Mouse (Mus musculus) midbrain, embryonic 16.5 days (tissue): ENCODE measurements around the gene Tsr3. TPM values are rescaled to one million over a fixed set of nuclear protein-coding genes. Genes with fewer than 3 reads are reported as not detected.

Experiments used
- ATAC-seq: fragments of 200-750 bp; cut with Nextera tagmentation; 2 replicates; pipeline ENCODE4 v1.8.0; 2017; ENCODE audit warnings: moderate TSS enrichment
- H3K27ac ChIP-seq: fragments of 300-500 bp; sonication (generic); 2 replicates; pipeline ENCODE4 v1.5.1; 2014; ENCODE audit warnings: mild to moderate bottlenecking, low read length, mixed read lengths
- H3K27me3 ChIP-seq: fragments of 300-500 bp; sonication (generic); 2 replicates; pipeline ENCODE4 v1.6.1; 2014; ENCODE audit warnings: low read depth, low read length, mixed read lengths; ENCODE audit not compliant: control insufficient read depth, insufficient read depth
- H3K36me3 ChIP-seq: fragments of 300-500 bp; sonication (generic); 2 replicates; pipeline ENCODE4 v1.6.1; 2014; ENCODE audit warnings: mild to moderate bottlenecking, low read length, moderate library complexity, mixed read lengths; ENCODE audit not compliant: control insufficient read depth, insufficient read depth
- H3K4me1 ChIP-seq: fragments of 300-500 bp; sonication (generic); 2 replicates; pipeline ENCODE4 v1.6.1; 2014; ENCODE audit warnings: mild to moderate bottlenecking, low read length, mixed read lengths; ENCODE audit not compliant: control insufficient read depth, insufficient read depth
- H3K4me2 ChIP-seq: fragments of 300-500 bp; sonication (generic); 2 replicates; pipeline ENCODE4 v1.6.1; 2014; ENCODE audit warnings: mild to moderate bottlenecking, low read length, mixed read lengths
- H3K4me3 ChIP-seq: fragments of 300-500 bp; sonication (generic); 2 replicates; pipeline ENCODE4 v1.5.1; 2014; ENCODE audit warnings: low read depth, mild to moderate bottlenecking, low read length, moderate library complexity, mixed read lengths
- H3K9ac ChIP-seq: fragments of 300-500 bp; sonication (generic); 2 replicates; pipeline ENCODE4 v1.6.1; 2014; ENCODE audit warnings: low read depth, low read length, mixed read lengths
- H3K9me3 ChIP-seq: fragments of 300-500 bp; sonication (generic); replicated peaks from 2 replicates; pipeline ENCODE4 v1.6.1; 2014; ENCODE audit warnings: mild to moderate bottlenecking, low read length, mixed read lengths; ENCODE audit not compliant: control insufficient read depth, poor library complexity, severe bottlenecking
- WGBS: fragments of 180-500 bp; shearing (Covaris S2); extraction: QIAGEN DNeasy Blood & Tissue Kit; methylation state at CpG from one replicate; pipeline ENCODE4 v1.1.7; 2014; 5-methylcytosine and 5-hydroxymethylcytosine counted together
- polyA plus RNA-seq: library from polyadenylated mRNA; unstranded; fragments of >200 nt; fragmentation: Nextera tagmentation; extraction: Ambion mirVana; gene quantifications from 2 replicates; pipeline ENCODE4 v1.2.1, GENCODE M21; 2015

Tsr3 gene
- 57.4 and 61.2 TPM in 2 replicates for polyA plus RNA-seq

DNA sequence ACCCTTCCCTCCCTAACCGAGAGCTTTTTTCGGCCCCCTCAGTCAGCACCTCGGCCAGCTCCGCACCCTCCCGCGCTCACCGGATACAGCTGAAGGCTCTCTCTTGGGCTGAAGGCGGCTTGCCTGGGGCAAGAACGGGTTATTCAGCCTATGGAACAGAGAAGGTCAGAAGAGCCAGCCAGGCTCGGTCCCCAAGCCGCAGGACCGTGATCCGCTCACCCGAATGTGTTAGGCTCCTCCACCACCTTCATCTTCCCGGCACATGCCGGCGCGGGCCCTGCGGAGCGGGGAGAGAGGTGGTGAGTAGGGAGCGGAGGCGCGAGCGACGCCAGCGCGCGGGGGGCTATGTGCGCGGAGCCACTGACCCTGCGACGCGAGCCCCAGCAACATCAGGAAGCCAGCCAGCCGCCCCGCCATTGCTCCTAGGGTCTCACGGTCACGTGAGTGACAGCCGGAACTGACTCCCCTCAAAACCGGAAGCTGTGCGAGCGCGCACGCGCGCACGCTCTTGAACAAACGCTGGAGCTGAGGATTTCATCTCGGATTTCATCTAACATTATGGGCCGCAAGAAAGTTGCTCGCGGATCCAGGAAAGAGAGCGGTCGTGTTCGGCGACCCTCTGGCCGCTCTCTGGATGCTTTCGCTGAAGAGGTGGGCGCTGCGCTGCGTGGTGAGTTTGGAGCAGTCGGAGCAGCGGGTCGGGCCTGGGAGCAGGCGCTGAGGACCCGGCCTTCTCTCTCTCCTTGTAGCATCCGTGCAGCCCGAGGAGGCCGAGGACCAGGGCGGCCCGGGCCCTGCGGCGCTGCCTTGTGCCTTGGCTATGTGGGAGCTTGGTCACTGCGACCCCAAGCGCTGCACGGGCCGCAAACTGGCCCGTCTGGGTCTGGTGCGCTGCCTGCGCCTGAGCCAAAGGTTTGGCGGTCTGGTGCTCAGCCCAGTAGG, at the start of gene Tsr3, which contains the start of gene Gnptg:
Gene Tsr3, plus strand, starts transcription at position 476 of the 942 bp plus-strand sequence.
Gene Gnptg, minus strand, starts transcription at position 430 of the 942 bp plus-strand sequence.
- peaks cover 19% of the 10 kb centered on the region for H3K4me1 ChIP-seq
- no peaks in the 10 kb centered on the region for H3K27me3 ChIP-seq
- peak within 1 kb of the TSS; percentile 89 for H3K4me2 ChIP-seq
- H3K36me3 ChIP-seq = peaks cover 28% of the 10 kb centered on the region
- peak within 1 kb of the TSS; percentile 83 for H3K27ac ChIP-seq
- WGBS = under 1% methylated on average over 75 of the region's 80 CpGs
- ATAC-seq = peak; percentile 87
- H3K9ac ChIP-seq = peak within 1 kb of the TSS; percentile 95
- peak within 1 kb of the TSS; percentile 99 for H3K4me3 ChIP-seq
- no peaks in the 10 kb centered on the region for H3K9me3 ChIP-seq

DNA sequence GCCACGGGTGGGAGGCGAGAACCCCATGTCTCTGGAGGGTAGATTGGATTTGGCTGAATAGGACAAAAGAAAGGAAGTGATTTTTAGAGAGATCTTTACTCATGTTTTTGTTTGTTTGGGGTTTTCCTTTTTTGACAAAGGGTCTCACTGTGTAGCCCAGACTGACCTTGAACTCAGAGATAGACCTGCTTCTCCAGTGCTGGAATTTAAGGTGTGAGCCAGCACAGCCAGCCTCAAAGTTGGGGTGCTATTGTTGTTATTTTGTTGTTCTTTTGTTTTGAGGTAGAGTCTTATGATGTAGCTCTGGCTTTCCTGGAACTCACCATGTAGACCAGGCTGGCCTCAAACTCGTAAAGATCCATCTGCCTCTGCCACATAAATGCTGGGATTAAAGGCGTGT, 37.6 kb upstream of the Tsr3 start:
- peaks cover 42% of the 10 kb centered on the region for H3K36me3 ChIP-seq

GRCm38 (mm10) chr17:25210006-25210405, 30.0 kb upstream of the Tsr3 start:
- H3K27me3 ChIP-seq = no peaks in the 10 kb centered on the region
- H3K4me3 ChIP-seq = no peak overlapping the region
- peaks cover 39% of the 10 kb centered on the region for H3K36me3 ChIP-seq
- no peaks in the 10 kb centered on the region for H3K4me1 ChIP-seq
- ATAC-seq = no peak
- no peak overlapping the region for H3K27ac ChIP-seq
- no peak overlapping the region for H3K4me2 ChIP-seq
- no peak overlapping the region for H3K9ac ChIP-seq
- WGBS = 93% methylated on average over 4 of the region's 4 CpGs
- H3K9me3 ChIP-seq = no peaks in the 10 kb centered on the region

More for the DNA sequence above, 37.6 kb upstream of the Tsr3 start:
- no peak for ATAC-seq
- no peak overlapping the region for H3K4me2 ChIP-seq
- H3K4me1 ChIP-seq = no peaks in the 10 kb centered on the region
- H3K9me3 ChIP-seq = no peaks in the 10 kb centered on the region
- H3K27ac ChIP-seq = no peak overlapping the region
- 92% methylated on average over 4 of the region's 4 CpGs for WGBS
- H3K4me3 ChIP-seq = no peak overlapping the region
- no peak overlapping the region for H3K9ac ChIP-seq
- no peaks in the 10 kb centered on the region for H3K27me3 ChIP-seq

DNA sequence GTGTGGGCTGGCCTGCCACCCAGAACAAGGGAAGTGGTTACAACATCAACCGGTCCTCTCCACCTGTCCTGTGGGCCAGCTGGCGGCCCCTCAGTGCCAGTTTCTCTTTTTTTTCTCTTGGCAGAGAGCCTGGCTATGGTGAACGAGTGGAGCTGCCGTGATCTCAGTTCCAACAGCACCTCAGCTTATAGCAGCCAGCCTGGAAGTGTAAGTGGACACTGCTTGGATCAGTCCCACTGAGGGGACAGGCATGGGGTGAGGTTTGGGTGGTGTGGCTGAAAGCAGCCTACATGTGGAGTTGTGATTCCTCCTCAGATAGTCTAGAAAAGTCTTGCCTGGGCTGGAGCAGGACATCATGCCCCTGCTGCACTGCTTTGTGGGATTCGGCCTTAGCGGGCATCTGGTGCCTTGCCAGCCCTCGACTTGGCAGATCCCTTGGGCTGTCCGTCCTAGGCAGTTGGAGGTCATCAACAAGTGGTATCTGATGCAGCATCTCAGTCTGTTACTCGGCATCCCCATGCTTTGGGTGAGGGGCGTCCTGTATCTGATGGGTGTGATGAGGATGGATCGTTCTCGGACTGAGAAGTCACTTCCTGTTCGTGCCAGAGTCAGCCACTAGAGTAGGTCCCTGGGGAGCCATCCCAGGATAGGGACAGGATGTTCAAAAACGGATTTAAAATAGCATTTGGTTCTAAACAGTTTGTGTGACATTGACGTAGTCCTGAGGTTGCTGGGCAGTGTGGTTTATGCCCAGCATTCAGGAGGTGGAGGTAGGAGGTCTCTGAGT, 29.1 kb upstream of the Tsr3 start:
- no peaks in the 10 kb centered on the region for H3K9me3 ChIP-seq
- no peak overlapping the region for H3K4me2 ChIP-seq
- H3K27me3 ChIP-seq = no peaks in the 10 kb centered on the region
- 90% methylated on average over 15 of the region's 15 CpGs for WGBS
- no peak overlapping the region for H3K27ac ChIP-seq
- H3K36me3 ChIP-seq = peaks cover 39% of the 10 kb centered on the region
- H3K4me1 ChIP-seq = no peaks in the 10 kb centered on the region
- ATAC-seq = no peak
- no peak overlapping the region for H3K9ac ChIP-seq
- H3K4me3 ChIP-seq = no peak overlapping the region

DNA sequence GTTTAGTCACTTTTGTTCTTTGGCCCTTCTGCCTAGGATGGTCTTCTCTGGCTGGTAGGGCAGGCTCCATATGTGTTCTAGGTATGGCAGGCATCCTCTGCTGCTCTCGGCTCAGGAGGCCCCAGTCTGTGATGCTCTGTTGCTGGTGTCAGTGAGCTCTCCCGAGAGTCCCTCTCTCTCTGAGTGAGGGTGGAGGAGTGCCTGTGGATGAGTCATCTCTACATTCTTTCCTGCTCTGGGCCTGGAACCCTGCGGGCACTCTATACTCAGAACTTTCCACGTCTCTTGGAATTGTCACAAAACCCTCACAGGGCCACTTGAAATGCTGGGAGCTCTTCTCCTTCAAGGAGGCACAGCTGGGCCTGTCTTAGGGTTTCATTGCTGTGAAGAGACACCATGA, 28.3 kb upstream of the Tsr3 start:
- no peaks in the 10 kb centered on the region for H3K4me1 ChIP-seq
- H3K9ac ChIP-seq = no peak overlapping the region
- H3K27ac ChIP-seq = no peak overlapping the region
- no peak for ATAC-seq
- WGBS = 89% methylated on average over 4 of the region's 4 CpGs
- no peak overlapping the region for H3K4me2 ChIP-seq
- H3K9me3 ChIP-seq = no peaks in the 10 kb centered on the region
- peaks cover 39% of the 10 kb centered on the region for H3K36me3 ChIP-seq
- H3K4me3 ChIP-seq = no peak overlapping the region
- H3K27me3 ChIP-seq = no peaks in the 10 kb centered on the region

DNA sequence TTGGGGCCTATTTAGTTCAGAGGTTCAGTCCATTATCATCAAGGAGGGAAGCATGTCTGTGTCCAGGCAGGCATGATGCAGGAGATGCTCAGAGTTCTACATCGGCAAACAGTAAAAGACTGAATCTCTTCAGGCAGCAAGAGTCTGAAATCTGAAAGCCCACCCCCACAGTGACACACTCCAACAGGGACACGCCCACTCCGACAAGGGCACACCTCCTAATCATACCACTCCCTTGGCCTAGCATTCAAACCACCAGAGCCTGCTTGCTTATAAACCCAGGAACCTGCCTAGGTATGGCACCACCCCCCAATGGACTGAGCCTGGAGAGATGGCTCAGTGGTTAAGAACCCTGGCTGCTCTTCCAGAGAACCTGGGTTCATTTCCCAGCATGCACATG, 24.5 kb upstream of the Tsr3 start:
- H3K4me2 ChIP-seq = no peak overlapping the region
- no peaks in the 10 kb centered on the region for H3K27me3 ChIP-seq
- no peak overlapping the region for H3K27ac ChIP-seq
- no peak overlapping the region for H3K4me3 ChIP-seq
- no peaks in the 10 kb centered on the region for H3K4me1 ChIP-seq
- peaks cover 24% of the 10 kb centered on the region for H3K36me3 ChIP-seq
- WGBS = 83% methylated on average over 3 of the region's 3 CpGs
- H3K9me3 ChIP-seq = no peaks in the 10 kb centered on the region
- no peak overlapping the region for H3K9ac ChIP-seq
- no peak for ATAC-seq

- Histone ChIP-seq H3K4me3 (no peak overlapping the region), H3K9ac (no peak overlapping the region), H3K27ac (no peak overlapping the region), H3K36me3 (peaks cover 14% of the 10 kb centered on the region), H3K4me2 (no peak overlapping the region), H3K4me1 (peaks cover 15% of the 10 kb centered on the region), H3K9me3 (no peaks in the 10 kb centered on the region), H3K27me3 (no peaks in the 10 kb centered on the region)
- 88% methylated on average over 9 of the region's 9 CpGs for WGBS
- ATAC-seq = no peak
Measured at GRCm38 (mm10) chr17:25218967-25219366, 21.0 kb upstream of the Tsr3 start.

- no peaks in the 10 kb centered on the region for H3K27me3 ChIP-seq
- H3K36me3 ChIP-seq = peaks cover 8% of the 10 kb centered on the region
- no peak overlapping the region for H3K9ac ChIP-seq
- H3K27ac ChIP-seq = no peak overlapping the region
- H3K4me1 ChIP-seq = peaks cover 15% of the 10 kb centered on the region
- ATAC-seq = no peak
- no peaks in the 10 kb centered on the region for H3K9me3 ChIP-seq
- H3K4me2 ChIP-seq = no peak overlapping the region
- 92% methylated on average over 15 of the region's 15 CpGs for WGBS
- H3K4me3 ChIP-seq = no peak overlapping the region
Measured at GRCm38 (mm10) chr17:25219492-25220295, 20.3 kb upstream of the Tsr3 start.
